Comparison of ENCODE assay signal across 16 mouse cellular contexts in the genomic region with DNA sequence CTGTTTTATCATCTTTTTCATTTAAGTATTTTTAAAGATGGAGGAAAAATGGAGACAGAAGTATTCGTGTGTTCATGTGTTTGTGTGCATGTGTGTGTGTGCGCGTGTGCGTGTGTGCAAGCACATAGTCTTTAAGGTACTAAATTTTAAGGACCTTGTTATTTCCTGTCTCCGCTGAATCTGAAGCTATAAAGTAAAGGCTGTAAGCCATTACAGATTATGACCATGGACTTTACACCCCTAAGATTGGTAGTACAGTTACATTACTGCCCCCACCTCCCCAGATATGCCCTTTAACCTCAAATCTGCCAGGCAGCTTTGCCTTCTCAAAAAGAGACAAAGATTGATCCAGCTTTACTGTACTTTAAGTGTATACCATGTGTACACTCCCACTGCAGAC. TPM values are rescaled to one million over a fixed set of nuclear protein-coding genes. Genes with fewer than 3 reads are reported as not detected.
DNase-seq lines count a peak whose midpoint lies in the region; ATAC-seq and TF ChIP-seq lines count a peak whose summit lies in the region.
"Had no signal": no experiment of that assay in that cellular context is flagged by ENCODE, and none has a peak within 500 bp of the region (broad histone marks: within the 10 kb centered on the region; RNA-seq: fewer than 3 reads in every experiment).

No protein-coding gene starts in this region.

- no peaks in the 10 kb centered on the region for H3K27me3 ChIP-seq in midbrain, embryonic 14.5 days (ENCODE audit: control insufficient read depth, insufficient read depth, low read length)
- H3K27me3 ChIP-seq in midbrain, embryonic 13.5 days: no peaks in the 10 kb centered on the region
- H3K27me3 ChIP-seq in stomach, embryonic 15.5 days (replicated peaks): no peaks in the 10 kb centered on the region
- H3K27me3 ChIP-seq: embryonic facial prominence, embryonic 12.5 days; forebrain, embryonic 15.5 days had no signal

- no peak overlapping the region for H3K9ac ChIP-seq in midbrain, embryonic 14.5 days (replicated peaks; ENCODE audit: low read length)
- no peak overlapping the region for H3K9ac ChIP-seq in midbrain, embryonic 13.5 days (replicated peaks)
- no peak overlapping the region for H3K9ac ChIP-seq in stomach, embryonic 15.5 days
- H3K9ac ChIP-seq: embryonic facial prominence, embryonic 12.5 days; forebrain, embryonic 15.5 days had no signal

- WGBS in midbrain, embryonic 14.5 days: 97% methylated on average over 5 of the region's 5 CpGs
- 96% methylated on average over 5 of the region's 5 CpGs for WGBS in midbrain, embryonic 13.5 days
- WGBS in stomach, embryonic 15.5 days: 94% methylated on average over 5 of the region's 5 CpGs

- peak overlapping the region; percentile 77 for H3K4me3 ChIP-seq in gastrocnemius, adult 2 months
- no peak overlapping the region for H3K4me3 ChIP-seq in midbrain, embryonic 14.5 days (replicated peaks; ENCODE audit: low read depth, low read length)
- no peak overlapping the region for H3K4me3 ChIP-seq in midbrain, embryonic 13.5 days (replicated peaks)
- H3K4me3 ChIP-seq in stomach, embryonic 15.5 days (replicated peaks): no peak overlapping the region
- H3K4me3 ChIP-seq: embryonic facial prominence, embryonic 12.5 days had no signal

- intact Hi-C loops in gastrocnemius, adult 2 months (cut with DNase I): no loop called here
- intact Hi-C loops in gastrocnemius, postnatal 14 days (cut with DNase I; ENCODE audit: low total_unique reads): no loop called here

- no peaks in the 10 kb centered on the region for H3K9me3 ChIP-seq in midbrain, embryonic 14.5 days (ENCODE audit: control insufficient read depth, low read length)
- no peaks in the 10 kb centered on the region for H3K9me3 ChIP-seq in midbrain, embryonic 13.5 days
- no peaks in the 10 kb centered on the region for H3K9me3 ChIP-seq in stomach, embryonic 15.5 days
- H3K9me3 ChIP-seq: embryonic facial prominence, embryonic 12.5 days; forebrain, embryonic 15.5 days; megakaryocyte, embryonic 14.5 days had no signal

- H3K4me1 ChIP-seq in midbrain, embryonic 14.5 days (ENCODE audit: control insufficient read depth, insufficient read depth, low read length): 0 out of 2 replicates have a peak, but pooled peaks cover 7% of the 10 kb centered on the region
- peaks cover 15% of the 10 kb centered on the region for H3K4me1 ChIP-seq in midbrain, embryonic 13.5 days (replicated peaks)
- 0 out of 2 replicates have a peak, but pooled peaks cover 14% of the 10 kb centered on the region for H3K4me1 ChIP-seq in stomach, embryonic 15.5 days

- no peak for ATAC-seq in midbrain, embryonic 14.5 days (ENCODE audit: low FRiP score, low TSS enrichment)
- ATAC-seq in midbrain, embryonic 13.5 days: no peak
- no peak for ATAC-seq in stomach, embryonic 15.5 days (ENCODE audit: insufficient read depth, low FRiP score, low read depth)
- ATAC-seq: forebrain, embryonic 15.5 days had no signal

- DNase-seq in gastrocnemius, adult 2 months: no peak
- no peak for DNase-seq in gastrocnemius, postnatal 14 days
- peak; percentile 30 for DNase-seq in kidney, adult 9 months
- no peak for DNase-seq in kidney, postnatal 14 days
- no peak for DNase-seq in midbrain, embryonic 14.5 days
- no peak for DNase-seq in urinary bladder, postnatal 25 days (ENCODE audit: low spot score)
- DNase-seq: adrenal gland, postnatal 10 days; cerebellum, postnatal 10 days; gastrocnemius, postnatal 25 days; kidney, postnatal 36 days; lung, adult 18-20 months had no signal

- H3K27ac ChIP-seq in gastrocnemius, adult 2 months: peak overlapping the region; percentile 83
- H3K27ac ChIP-seq in midbrain, embryonic 14.5 days (replicated peaks; ENCODE audit: low read depth, low read length): no peak overlapping the region
- H3K27ac ChIP-seq in midbrain, embryonic 13.5 days: no peak overlapping the region
- no peak overlapping the region for H3K27ac ChIP-seq in stomach, embryonic 15.5 days
- H3K27ac ChIP-seq: embryonic facial prominence, embryonic 12.5 days had no signal

- H3K36me3 ChIP-seq in midbrain, embryonic 14.5 days (ENCODE audit: control insufficient read depth, insufficient read depth, low read length): no peaks in the 10 kb centered on the region
- no peaks in the 10 kb centered on the region for H3K36me3 ChIP-seq in midbrain, embryonic 13.5 days
- H3K36me3 ChIP-seq in stomach, embryonic 15.5 days: no peaks in the 10 kb centered on the region
- H3K36me3 ChIP-seq: embryonic facial prominence, embryonic 12.5 days; forebrain, embryonic 15.5 days had no signal

- no peak for TF ChIP-seq CTCF in gastrocnemius, adult 2 months (IDR thresholded peaks at IDR 0.05)

- H3K4me2 ChIP-seq in midbrain, embryonic 14.5 days (ENCODE audit: low read length): peak overlapping the region; percentile 44; the same call in 1 of the 2 replicates
- no peak overlapping the region for H3K4me2 ChIP-seq in midbrain, embryonic 13.5 days (replicated peaks)
- peak overlapping the region; percentile 48; the same call in 1 of the 2 replicates for H3K4me2 ChIP-seq in stomach, embryonic 15.5 days

RNA-seq across cellular contexts. Expression of a gene that starts 46.8 kb away (rescaled TPM):
- 1 to 10 TPM; 4.6 to 6.1 TPM for total RNA-seq in gastrocnemius, adult 2 months (2021)
- 10 to 100 TPM in 1 of 2 experiments, 1 to 10 TPM in 1; 6.7 to 10.5 TPM for total RNA-seq in gastrocnemius, postnatal 14 days (2021)
- polyA plus RNA-seq in midbrain, embryonic 14.5 days (2014; fragmentation: Nextera tagmentation; extraction: Ambion mirVana): 2.3 and 5.4 TPM in 2 replicates
- 3.4 and 3.5 TPM in 2 replicates for polyA plus RNA-seq in midbrain, embryonic 13.5 days (2015; fragmentation: Nextera tagmentation; extraction: Ambion mirVana)
- polyA plus RNA-seq in stomach, embryonic 15.5 days (2015; fragmentation: Nextera tagmentation; extraction: Ambion mirVana): 7.1 and 9.6 TPM in 2 replicates
